Mouse (Mus musculus) small intestine, adult 2 months (tissue): ENCODE data around the gene Snf8. TPM values are rescaled to one million over a fixed set of nuclear protein-coding genes. Genes with fewer than 3 reads are reported as not detected.
A peak's percentile ranks its signal among the peaks of the same experiment; 100 is the strongest.

Experiments used
- H3K27ac ChIP-seq: fragments of 200-500 bp; 2 replicates; pipeline ENCODE4 v1.5.1; 2012; ENCODE audit warnings: low read depth, low read length, control low read depth, inconsistent platforms; ENCODE audit not compliant: insufficient read depth
- H3K27me3 ChIP-seq: fragments of 200-500 bp; 2 replicates; pipeline ENCODE4 v1.6.1; 2012; ENCODE audit warnings: mild to moderate bottlenecking, moderate library complexity, low read length, inconsistent platforms; ENCODE audit not compliant: control insufficient read depth, insufficient read depth
- H3K36me3 ChIP-seq: fragments of 200-500 bp; 2 replicates; pipeline ENCODE4 v1.6.1; 2012; ENCODE audit warnings: mild to moderate bottlenecking, low read length, control low read depth, inconsistent platforms; ENCODE audit not compliant: control insufficient read depth, insufficient read depth
- H3K4me1 ChIP-seq: fragments of 200-500 bp; 2 replicates; pipeline ENCODE4 v1.6.1; 2012; ENCODE audit warnings: low read length, inconsistent platforms, mixed read lengths; ENCODE audit not compliant: control insufficient read depth, insufficient read depth, insufficient read length
- H3K4me3 ChIP-seq: fragments of 200-500 bp; 2 replicates; pipeline ENCODE4 v1.5.1; 2012; ENCODE audit warnings: low read depth, mild to moderate bottlenecking, control low read depth, inconsistent platforms, low read length, moderate library complexity
- CTCF ChIP-seq: fragments of 200-500 bp; IDR thresholded peaks from 2 replicates; pipeline ENCODE4 v1.5.1; 2012; ENCODE audit warnings: low read depth, mild to moderate bottlenecking, control low read depth, inconsistent platforms, low read length, moderate library complexity, mixed read lengths; ENCODE audit not compliant: insufficient replicate concordance, insufficient read length; ENCODE audit errors: extremely low read depth
- POLR2A ChIP-seq: fragments of 200-500 bp; IDR thresholded peaks from 2 replicates; pipeline ENCODE4 v1.6.1; 2012; ENCODE audit warnings: low read depth, mild to moderate bottlenecking, control low read depth, inconsistent platforms, low read length, moderate library complexity
- WGBS: fragments of 180-500 bp; shearing (Covaris S2); methylation state at CpG from one replicate; pipeline ENCODE4 v1.1.7; 2018; 5-methylcytosine and 5-hydroxymethylcytosine counted together
- polyA plus RNA-seq: library from polyadenylated mRNA; depleted of rRNA; stranded (reverse); fragments of >200 nt; gene quantifications from 2 replicates; pipeline ENCODE4 v1.2.3, GENCODE M21; 2012

Gene Snf8
- polyA plus RNA-seq, 1 experiment: 30.8 TPM

- Histone ChIP-seq H3K4me1 (no peaks in the 10 kb centered on the region), H3K27ac (no peak overlapping the region), H3K27me3 (no peaks in the 10 kb centered on the region), H3K36me3 (peaks cover 74% of the 10 kb centered on the region), H3K4me3 (no peak overlapping the region)
- no peak for TF ChIP-seq POLR2A
- no peak for TF ChIP-seq CTCF
- WGBS: 86% methylated on average over 8 of the region's 8 CpGs
Measured at GRCm38 (mm10) chr11:96046028-96046427, 11.3 kb downstream of the Snf8 start.

- TF ChIP-seq POLR2A: no peak
- no peak for TF ChIP-seq CTCF
- no peaks in the 10 kb centered on the region for H3K27me3 ChIP-seq
- no peak overlapping the region for H3K4me3 ChIP-seq
- 44% methylated on average over 2 of the region's 2 CpGs for WGBS
- no peaks in the 10 kb centered on the region for H3K4me1 ChIP-seq
- H3K27ac ChIP-seq: no peak overlapping the region
- peaks cover 75% of the 10 kb centered on the region for H3K36me3 ChIP-seq
Measured at GRCm38 (mm10) chr11:96046793-96047192, 12.1 kb downstream of the Snf8 start.

GRCm38 (mm10) chr11:96047469-96048373 lies 13.0 kb downstream of the Snf8 start:
- 79% methylated on average over 4 of the region's 4 CpGs for WGBS
- no peak overlapping the region for H3K4me3 ChIP-seq
- H3K4me1 ChIP-seq: no peaks in the 10 kb centered on the region
- TF ChIP-seq CTCF (no peak), POLR2A (no peak)
- no peaks in the 10 kb centered on the region for H3K27me3 ChIP-seq
- no peak overlapping the region for H3K27ac ChIP-seq
- H3K36me3 ChIP-seq: peaks cover 77% of the 10 kb centered on the region

- TF ChIP-seq CTCF: no peak
- TF ChIP-seq POLR2A: no peak
- WGBS: 83% methylated on average over 4 of the region's 4 CpGs
- peaks cover 78% of the 10 kb centered on the region for H3K36me3 ChIP-seq
- H3K27ac ChIP-seq: no peak overlapping the region
- H3K4me1 ChIP-seq: no peaks in the 10 kb centered on the region
- no peaks in the 10 kb centered on the region for H3K27me3 ChIP-seq
- H3K4me3 ChIP-seq: no peak overlapping the region
Measured at GRCm38 (mm10) chr11:96049939-96050338, 15.3 kb downstream of the Snf8 start.

GRCm38 (mm10) chr11:96050854-96051253 lies 16.2 kb downstream of the Snf8 start:
- TF ChIP-seq CTCF: no peak
- no peak for TF ChIP-seq POLR2A
- 91% methylated on average over 3 of the region's 3 CpGs for WGBS
- Histone ChIP-seq H3K4me3 (no peak overlapping the region), H3K27ac (no peak overlapping the region), H3K27me3 (no peaks in the 10 kb centered on the region), H3K36me3 (peaks cover 79% of the 10 kb centered on the region), H3K4me1 (no peaks in the 10 kb centered on the region)

GRCm38 (mm10) chr11:96058309-96058708 lies 23.6 kb downstream of the Snf8 start:
- Histone ChIP-seq H3K36me3 (peaks cover 61% of the 10 kb centered on the region), H3K4me1 (no peaks in the 10 kb centered on the region), H3K27me3 (no peaks in the 10 kb centered on the region), H3K4me3 (no peak overlapping the region), H3K27ac (no peak overlapping the region)
- WGBS: 73% methylated on average over 4 of the region's 4 CpGs
- no peak for TF ChIP-seq CTCF
- TF ChIP-seq POLR2A: no peak

GRCm38 (mm10) chr11:96064521-96065214 lies 30.0 kb downstream of the Snf8 start:
- H3K27me3 ChIP-seq: no peaks in the 10 kb centered on the region
- H3K36me3 ChIP-seq: peaks cover 20% of the 10 kb centered on the region
- peaks cover 7% of the 10 kb centered on the region; the same call in 1 of the 2 replicates for H3K4me1 ChIP-seq
- peak overlapping the region; percentile 38; the same call in 1 of the 2 replicates for H3K27ac ChIP-seq
- no peak for TF ChIP-seq POLR2A
- no peak for TF ChIP-seq CTCF
- peak overlapping the region; percentile 94 for H3K4me3 ChIP-seq
- WGBS: 2% methylated on average over 48 of the region's 64 CpGs
